Mouse (Mus musculus) small intestine, adult 2 months (tissue): ENCODE measurements around the gene Cckbr.

Source experiments
- CTCF ChIP-seq: fragments of 200-500 bp; IDR thresholded peaks from 2 replicates; pipeline ENCODE4 v1.5.1; 2012; ENCODE audit warnings: low read depth, mild to moderate bottlenecking, control low read depth, inconsistent platforms, low read length, moderate library complexity, mixed read lengths; ENCODE audit not compliant: insufficient replicate concordance, insufficient read length; ENCODE audit errors: extremely low read depth
- POLR2A ChIP-seq: fragments of 200-500 bp; IDR thresholded peaks from 2 replicates; pipeline ENCODE4 v1.6.1; 2012; ENCODE audit warnings: low read depth, mild to moderate bottlenecking, control low read depth, inconsistent platforms, low read length, moderate library complexity

GRCm38 (mm10) chr7:105485029-105485428, 59.5 kb downstream of the Cckbr start:
- TF ChIP-seq CTCF = no peak
- TF ChIP-seq POLR2A = no peak
